Mouse (Mus musculus) hindbrain, embryonic 11.5 days (tissue): Measurements from ENCODE around the gene Rab2b. TPM values are rescaled to one million over a fixed set of nuclear protein-coding genes. Genes with fewer than 3 reads are reported as not detected.

Experiments used
- ATAC-seq: fragments of 200-750 bp; cut with Nextera tagmentation; 2 replicates; pipeline ENCODE4 v1.8.0; 2017; ENCODE audit warnings: mild to moderate bottlenecking, moderate TSS enrichment, moderate library complexity; ENCODE audit not compliant: low FRiP score
- DNase-seq: peaks from one replicate; pipeline ENCODE4 v3.0.0-alpha.2; 2015; ENCODE audit warnings: low spot score
- H3K27ac ChIP-seq: fragments of 300-500 bp; sonication (generic); 2 replicates; pipeline ENCODE4 v1.5.1; 2014; ENCODE audit warnings: mild to moderate bottlenecking, low read depth, low read length
- H3K27me3 ChIP-seq: fragments of 300-500 bp; sonication (generic); 2 replicates; pipeline ENCODE4 v1.6.1; 2014; ENCODE audit warnings: mild to moderate bottlenecking, low read length, moderate library complexity, mixed read lengths; ENCODE audit not compliant: control insufficient read depth, insufficient read depth
- H3K36me3 ChIP-seq: fragments of 300-500 bp; sonication (generic); 2 replicates; pipeline ENCODE4 v1.6.1; 2014; ENCODE audit warnings: mild to moderate bottlenecking, low read length, moderate library complexity, mixed read lengths; ENCODE audit not compliant: control insufficient read depth, insufficient read depth
- H3K4me1 ChIP-seq: fragments of 300-500 bp; sonication (generic); replicated peaks from 2 replicates; pipeline ENCODE4 v1.6.1; 2014; ENCODE audit warnings: low read length, mixed read lengths; ENCODE audit not compliant: control insufficient read depth, insufficient read depth
- H3K4me2 ChIP-seq: fragments of 300-500 bp; sonication (generic); replicated peaks from 2 replicates; pipeline ENCODE4 v1.6.1; 2014; ENCODE audit warnings: mild to moderate bottlenecking, low read depth, low read length
- H3K4me3 ChIP-seq: fragments of 300-500 bp; sonication (generic); 2 replicates; pipeline ENCODE4 v1.5.1; 2014; ENCODE audit warnings: low read depth, low read length
- H3K9ac ChIP-seq: fragments of 300-500 bp; sonication (generic); 2 replicates; pipeline ENCODE4 v1.6.1; 2014; ENCODE audit warnings: low read depth, low read length
- H3K9me3 ChIP-seq: fragments of 300-500 bp; sonication (generic); 2 replicates; pipeline ENCODE4 v1.6.1; 2016; ENCODE audit warnings: low read length; ENCODE audit not compliant: control insufficient read depth
- WGBS: fragments of 180-500 bp; shearing (Covaris S2); extraction: QIAGEN DNeasy Blood & Tissue Kit; methylation state at CpG from one replicate; pipeline ENCODE4 v1.1.7; 2014; 5-methylcytosine and 5-hydroxymethylcytosine counted together
- polyA plus RNA-seq: library from polyadenylated mRNA; unstranded; fragments of >200 nt; fragmentation: Nextera tagmentation; extraction: Ambion mirVana; gene quantifications from 2 replicates; pipeline ENCODE4 v1.2.1, GENCODE M21; 2014

The Rab2b gene
- polyA plus RNA-seq, 1 experiment from 2014 or later, result 44.1 TPM

- H3K4me1 ChIP-seq, result no peaks in the 10 kb centered on the region
- no peak overlapping the region for H3K4me3 ChIP-seq
- no peak overlapping the region for H3K4me2 ChIP-seq
- 76% methylated on average over 6 of the region's 6 CpGs for WGBS
- peak; percentile 63; the same call in 1 of the 2 replicates for ATAC-seq
- no peak overlapping the region for H3K27ac ChIP-seq
- H3K36me3 ChIP-seq, result peaks cover 6% of the 10 kb centered on the region; the same call in 1 of the 2 replicates
- no peak overlapping the region for H3K9ac ChIP-seq
- peak; percentile 55 for DNase-seq
- H3K27me3 ChIP-seq, result no peaks in the 10 kb centered on the region
- H3K9me3 ChIP-seq, result no peaks in the 10 kb centered on the region
These were observed 16.4 kb upstream of the Rab2b start for GRCm38 (mm10) chr14:52295558-52296264.

GRCm38 (mm10) chr14:52284191-52284590 lies 4.8 kb upstream of the Rab2b start:
- no peak overlapping the region for H3K27ac ChIP-seq
- H3K9me3 ChIP-seq, result no peaks in the 10 kb centered on the region
- H3K4me2 ChIP-seq, result no peak overlapping the region
- peaks cover 12% of the 10 kb centered on the region for H3K36me3 ChIP-seq
- peaks cover 3% of the 10 kb centered on the region; the same call in 1 of the 2 replicates for H3K4me1 ChIP-seq
- ATAC-seq (no peak), DNase-seq (no peak)
- H3K9ac ChIP-seq, result no peak overlapping the region
- 91% methylated on average over 3 of the region's 3 CpGs for WGBS
- no peak overlapping the region for H3K4me3 ChIP-seq
- H3K27me3 ChIP-seq, result no peaks in the 10 kb centered on the region

- Histone ChIP-seq H3K4me1 (peaks cover 3% of the 10 kb centered on the region; the same call in 1 of the 2 replicates), H3K27ac (no peak overlapping the region), H3K27me3 (no peaks in the 10 kb centered on the region), H3K9ac (no peak overlapping the region), H3K4me2 (no peak overlapping the region), H3K36me3 (peaks cover 12% of the 10 kb centered on the region), H3K4me3 (no peak overlapping the region), H3K9me3 (no peaks in the 10 kb centered on the region)
- no peak for ATAC-seq
- over 99% methylated on average over 5 of the region's 5 CpGs for WGBS
- DNase-seq, result no peak
These were observed 4.3 kb upstream of the Rab2b start for GRCm38 (mm10) chr14:52283629-52284028.

GRCm38 (mm10) chr14:52279747-52280120 lies 389 bp upstream of the Rab2b start:
- no peaks in the 10 kb centered on the region for H3K9me3 ChIP-seq
- no peak for DNase-seq
- WGBS, result under 1% methylated on average over 19 of the region's 21 CpGs
- H3K36me3 ChIP-seq, result no peaks in the 10 kb centered on the region
- H3K4me3 ChIP-seq, result peak overlapping the region; percentile 91
- peaks cover 3% of the 10 kb centered on the region; the same call in 1 of the 2 replicates for H3K4me1 ChIP-seq
- H3K4me2 ChIP-seq, result peak overlapping the region; percentile 59
- peak; percentile 50; the same call in 1 of the 2 replicates for ATAC-seq
- peak overlapping the region; percentile 86 for H3K9ac ChIP-seq
- no peaks in the 10 kb centered on the region for H3K27me3 ChIP-seq
- H3K27ac ChIP-seq, result peak overlapping the region; percentile 75

- DNase-seq (no peak), ATAC-seq (no peak)
- H3K4me1 ChIP-seq, result peaks cover 3% of the 10 kb centered on the region; the same call in 1 of the 2 replicates
- no peak overlapping the region for H3K4me3 ChIP-seq
- H3K9ac ChIP-seq, result no peak overlapping the region
- H3K36me3 ChIP-seq, result no peaks in the 10 kb centered on the region
- no peaks in the 10 kb centered on the region for H3K9me3 ChIP-seq
- WGBS, result 94% methylated on average over 4 of the region's 4 CpGs
- no peak overlapping the region for H3K27ac ChIP-seq
- H3K27me3 ChIP-seq, result no peaks in the 10 kb centered on the region
- no peak overlapping the region for H3K4me2 ChIP-seq
These were observed 2.1 kb downstream of the Rab2b start for GRCm38 (mm10) chr14:52277210-52277609.

- H3K27ac ChIP-seq, result no peak overlapping the region
- H3K4me2 ChIP-seq, result no peak overlapping the region
- ATAC-seq (no peak), DNase-seq (no peak)
- H3K9ac ChIP-seq, result no peak overlapping the region
- no peaks in the 10 kb centered on the region for H3K36me3 ChIP-seq
- H3K9me3 ChIP-seq, result no peaks in the 10 kb centered on the region
- no peaks in the 10 kb centered on the region for H3K4me1 ChIP-seq
- no peak overlapping the region for H3K4me3 ChIP-seq
- no peaks in the 10 kb centered on the region for H3K27me3 ChIP-seq
- 75% methylated on average over 3 of the region's 3 CpGs for WGBS
These were observed 6.6 kb downstream of the Rab2b start for GRCm38 (mm10) chr14:52272781-52273180.

- H3K4me1 ChIP-seq, result no peaks in the 10 kb centered on the region
- under 1% methylated on average over 50 of the region's 54 CpGs for WGBS
These were observed 21.7 kb downstream of the Rab2b start, which contains the start of gene Chd8 for GRCm38 (mm10) chr14:52257484-52258213. Gene Chd8 (minus strand): TSS chr14:52257780.

GRCm38 (mm10) chr14:52256311-52257175 lies 22.8 kb downstream of the Rab2b start:
- peak overlapping the region; percentile 76 for H3K4me2 ChIP-seq
- no peak for ATAC-seq
- peak; percentile 34 for DNase-seq
- no peaks in the 10 kb centered on the region for H3K27me3 ChIP-seq
- peak overlapping the region; percentile 75 for H3K9ac ChIP-seq
- H3K9me3 ChIP-seq, result no peaks in the 10 kb centered on the region
- no peaks in the 10 kb centered on the region for H3K36me3 ChIP-seq
- H3K27ac ChIP-seq, result no peak overlapping the region
- H3K4me3 ChIP-seq, result peak overlapping the region; percentile 77
- WGBS, result 9% methylated on average over 18 of the region's 18 CpGs
- H3K4me1 ChIP-seq, result no peaks in the 10 kb centered on the region

More at GRCm38 (mm10) chr14:52257484-52258213, 21.7 kb downstream of the Rab2b start, which contains the start of gene Chd8:
- H3K9ac ChIP-seq, result peak within 1 kb of the TSS; percentile 75
- no peaks in the 10 kb centered on the region for H3K27me3 ChIP-seq
- DNase-seq (peak; percentile 97), ATAC-seq (peak; percentile 100)
- H3K36me3 ChIP-seq, result no peaks in the 10 kb centered on the region
- H3K4me2 ChIP-seq, result peak within 1 kb of the TSS; percentile 76
- H3K27ac ChIP-seq, result peak within 1 kb of the TSS; percentile 66
- peak within 1 kb of the TSS; percentile 77 for H3K4me3 ChIP-seq
- no peaks in the 10 kb centered on the region for H3K9me3 ChIP-seq
